Mouse (Mus musculus) cortical plate, adult 2 months (tissue): ENCODE measurements around the gene Emd. TPM values are rescaled to one million over a fixed set of nuclear protein-coding genes. Genes with fewer than 3 reads are reported as not detected.
A peak's percentile ranks its signal among the peaks of the same experiment; 100 is the strongest.

Experiments used
- H3K27ac ChIP-seq: fragments of 200-500 bp; 2 replicates; pipeline ENCODE4 v1.5.1; 2012; ENCODE audit warnings: low read length, control low read depth, inconsistent platforms; ENCODE audit not compliant: insufficient read depth
- H3K4me1 ChIP-seq: fragments of 200-500 bp; 2 replicates; pipeline ENCODE4 v1.6.1; 2011; ENCODE audit warnings: low read length; ENCODE audit not compliant: control insufficient read depth, insufficient read depth
- H3K4me3 ChIP-seq: fragments of 200-500 bp; 2 replicates; pipeline ENCODE4 v1.5.1; 2011; ENCODE audit warnings: mild to moderate bottlenecking, low read length, control low read depth; ENCODE audit not compliant: insufficient read depth
- CTCF ChIP-seq: fragments of 200-500 bp; IDR thresholded peaks from 2 replicates; pipeline ENCODE4 v1.5.1; 2011; ENCODE audit warnings: mild to moderate bottlenecking, control low read depth, low read length; ENCODE audit not compliant: insufficient read depth; ENCODE audit errors: extremely low read depth
- POLR2A ChIP-seq: fragments of 200-500 bp; IDR thresholded peaks from 2 replicates; pipeline ENCODE4 v1.6.1; 2011; ENCODE audit warnings: mild to moderate bottlenecking, low read length, control low read depth; ENCODE audit not compliant: insufficient read depth; ENCODE audit errors: extremely low read depth
- polyA plus RNA-seq: library from polyadenylated mRNA; depleted of rRNA; stranded (reverse); fragments of >200 nt; gene quantifications from 2 replicates; pipeline ENCODE4 v1.2.3, GENCODE M21; 2012

Gene Emd
- polyA plus RNA-seq, 1 experiment: 41.9 TPM

DNA sequence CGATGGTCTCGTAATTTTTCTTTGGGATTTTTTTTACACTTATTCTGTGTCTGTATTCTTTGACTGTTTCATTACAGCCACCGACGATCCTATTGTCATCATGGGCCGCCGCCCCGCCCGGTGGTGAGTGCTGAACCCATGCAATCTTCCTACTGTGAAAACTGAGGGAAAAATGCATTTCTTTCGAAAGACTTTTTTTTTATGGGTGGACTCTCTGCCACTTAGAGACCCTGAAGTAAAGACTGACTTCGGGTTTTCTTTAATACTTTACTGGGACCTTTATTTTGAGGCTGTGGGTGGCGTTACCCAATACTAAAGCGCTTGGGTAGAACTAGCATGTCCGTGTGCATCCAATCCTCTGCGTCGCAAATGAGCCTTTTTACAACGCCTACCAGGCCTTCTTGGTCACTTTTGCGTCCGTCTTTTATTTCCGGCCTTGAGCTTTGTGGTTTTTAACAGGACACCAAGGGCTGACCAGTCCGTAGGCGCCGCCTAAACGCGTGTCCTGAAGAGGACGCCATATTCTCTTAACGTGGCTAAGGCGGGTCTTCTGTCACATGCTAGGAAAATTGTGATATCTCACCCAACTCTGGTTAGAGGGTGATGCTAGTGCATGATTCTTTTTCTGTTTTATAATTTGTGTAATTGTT lies 16.5 kb downstream of the Emd start:
- TF ChIP-seq CTCF (no peak), POLR2A (no peak)

DNA sequence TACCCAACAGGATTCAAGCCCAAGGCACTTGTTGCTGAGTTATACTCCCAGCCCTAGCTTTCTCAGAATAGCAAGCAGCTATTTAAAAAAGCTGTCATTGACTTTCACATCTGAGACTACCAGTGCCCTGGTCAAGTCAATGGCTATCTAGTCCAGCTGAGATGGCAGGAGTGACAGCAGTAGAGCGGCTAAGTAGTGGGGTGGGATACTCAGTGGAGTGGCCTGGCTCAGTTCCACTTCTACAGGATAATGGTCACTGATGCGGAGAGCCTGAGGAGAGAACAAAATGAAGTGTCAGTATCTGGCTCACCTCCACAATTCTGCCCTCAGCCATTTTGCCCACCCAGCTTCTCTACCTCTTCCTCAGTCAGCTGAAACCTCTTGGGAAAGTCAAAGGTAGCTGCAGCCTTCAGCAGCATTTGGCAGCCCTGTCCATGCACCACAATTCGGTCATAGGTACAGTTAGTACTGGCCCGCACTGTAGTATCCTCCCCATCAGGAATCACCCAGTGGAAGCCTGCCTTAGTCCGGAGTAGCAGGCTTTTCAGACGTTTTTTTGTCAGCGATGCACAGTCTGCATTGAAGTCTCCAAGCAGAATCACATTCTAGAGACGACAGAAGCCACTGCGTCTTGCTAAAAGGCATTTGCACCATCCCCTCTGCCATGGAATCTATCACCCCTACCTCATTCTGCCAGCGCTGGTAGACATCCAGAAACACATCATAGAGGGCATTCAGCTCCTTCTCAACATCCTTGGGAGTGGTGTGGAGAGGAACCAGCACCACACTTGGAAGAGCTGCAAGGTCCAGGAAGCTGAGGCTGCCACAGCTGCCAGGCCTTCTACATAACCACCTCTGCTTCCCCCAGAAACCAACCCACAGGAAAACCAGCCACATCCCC lies 19.2 kb downstream of the Emd start:
- Histone ChIP-seq H3K4me1 (0 out of 2 replicates have a peak, but pooled peaks cover 2% of the 10 kb centered on the region), H3K4me3 (no peak overlapping the region), H3K27ac (no peak overlapping the region)
- TF ChIP-seq CTCF (no peak), POLR2A (no peak)

More for the DNA sequence above, 16.5 kb downstream of the Emd start:
- H3K27ac ChIP-seq: no peak overlapping the region
- peak overlapping the region; percentile 48 for H3K4me3 ChIP-seq
- H3K4me1 ChIP-seq: 0 out of 2 replicates have a peak, but pooled peaks cover 2% of the 10 kb centered on the region

DNA sequence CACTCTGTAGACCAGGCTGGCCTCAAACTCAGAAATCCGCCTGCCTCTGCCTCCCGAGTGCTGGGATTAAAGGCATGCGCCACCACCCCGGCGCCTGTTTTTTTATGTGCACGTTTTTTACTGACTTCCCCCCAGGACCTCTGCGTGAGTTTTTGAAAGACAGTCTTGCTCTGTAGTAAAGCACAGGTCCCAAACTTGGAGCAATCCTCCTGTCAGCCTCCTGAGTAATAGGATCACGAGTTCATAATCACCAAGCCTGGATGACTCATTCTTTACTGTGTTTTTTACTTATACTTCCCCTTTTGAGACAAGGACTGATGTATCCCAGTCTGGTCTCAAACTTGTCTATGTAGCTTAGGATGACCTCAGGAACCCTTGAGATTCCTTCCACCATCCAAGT lies 23.4 kb downstream of the Emd start:
- no peak overlapping the region for H3K4me3 ChIP-seq
- H3K4me1 ChIP-seq: no peaks in the 10 kb centered on the region
- no peak overlapping the region for H3K27ac ChIP-seq
- TF ChIP-seq CTCF (no peak), POLR2A (no peak)

DNA sequence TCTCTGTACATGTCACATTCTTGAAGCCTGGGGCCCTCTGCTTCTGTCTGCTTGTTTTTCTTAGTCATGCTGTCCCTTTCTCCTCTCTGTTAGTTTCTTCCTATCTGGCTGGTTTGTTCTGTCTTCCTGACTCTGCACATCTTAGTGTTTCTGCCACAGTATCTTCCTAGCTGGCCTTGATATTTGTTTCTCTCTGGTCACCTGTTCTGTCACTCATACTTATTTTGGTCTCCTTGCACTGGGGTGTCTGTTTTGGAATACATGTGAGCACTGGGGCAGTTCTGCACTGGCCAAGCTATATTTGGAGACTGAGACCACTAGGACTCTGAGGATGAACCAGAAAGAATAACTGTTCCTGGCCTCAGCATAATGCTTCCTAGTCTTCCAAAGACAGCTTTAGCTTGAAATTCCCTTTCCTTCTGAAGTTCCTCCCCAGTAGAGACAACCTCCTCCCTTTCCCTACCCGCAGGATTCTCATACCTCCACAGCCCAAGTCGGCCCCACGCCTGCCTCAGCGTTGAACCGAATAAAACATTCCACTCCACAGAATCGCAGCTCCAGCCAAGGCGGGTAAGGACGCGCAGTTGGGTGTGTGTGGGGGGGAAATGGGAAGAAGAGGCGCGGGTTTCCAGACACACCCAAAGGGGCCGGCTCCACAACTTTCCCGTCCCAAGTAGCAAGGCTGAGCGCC lies 26.7 kb downstream of the Emd start:
- Histone ChIP-seq H3K27ac (no peak overlapping the region), H3K4me1 (no peaks in the 10 kb centered on the region), H3K4me3 (peak overlapping the region; percentile 95)
- TF ChIP-seq POLR2A (no peak), CTCF (no peak)

DNA sequence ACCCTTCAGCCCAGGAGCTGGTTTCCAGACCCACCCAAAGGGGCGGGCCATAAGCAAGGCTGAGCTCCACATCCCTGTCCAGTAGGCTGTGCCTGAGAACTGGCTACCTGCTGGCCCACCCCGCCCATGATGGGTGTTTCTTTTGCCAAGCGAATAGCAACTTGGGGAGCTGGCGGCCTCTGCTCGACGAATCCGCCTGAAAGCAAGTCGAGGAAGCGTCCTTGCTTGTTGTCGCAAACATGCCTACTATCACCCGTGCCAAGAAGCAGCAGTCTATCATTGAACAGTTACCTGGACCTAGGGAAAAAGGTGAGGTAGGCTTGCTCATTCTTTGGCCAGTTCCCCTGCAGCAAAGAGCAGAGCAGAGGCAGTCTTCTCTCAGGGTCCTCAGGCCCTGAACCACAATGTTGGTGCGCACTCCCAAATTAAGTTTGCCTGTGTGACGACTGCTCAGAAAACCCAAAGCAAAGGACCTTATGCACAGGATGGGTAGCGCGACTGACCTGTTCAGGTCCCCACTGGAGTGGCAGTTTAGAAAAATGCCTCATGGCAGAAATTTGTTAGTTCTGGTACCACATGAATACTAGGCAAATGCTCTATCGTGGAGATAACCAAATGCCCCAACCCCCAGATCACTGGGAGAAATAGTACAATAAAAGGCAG lies 27.4 kb downstream of the Emd start, which contains the start of the genes Taz and Dnase1l1:
Gene Taz (plus strand): TSS at position 181 of the 663 bp plus-strand sequence.
Gene Dnase1l1 (minus strand): TSS at position 606 of the 663 bp plus-strand sequence.
- Histone ChIP-seq H3K4me1 (no peaks in the 10 kb centered on the region), H3K4me3 (peak within 1 kb of the TSS; percentile 95), H3K27ac (peak within 1 kb of the TSS; percentile 38; the same call in 1 of the 2 replicates)
- TF ChIP-seq CTCF (no peak), POLR2A (no peak)

DNA sequence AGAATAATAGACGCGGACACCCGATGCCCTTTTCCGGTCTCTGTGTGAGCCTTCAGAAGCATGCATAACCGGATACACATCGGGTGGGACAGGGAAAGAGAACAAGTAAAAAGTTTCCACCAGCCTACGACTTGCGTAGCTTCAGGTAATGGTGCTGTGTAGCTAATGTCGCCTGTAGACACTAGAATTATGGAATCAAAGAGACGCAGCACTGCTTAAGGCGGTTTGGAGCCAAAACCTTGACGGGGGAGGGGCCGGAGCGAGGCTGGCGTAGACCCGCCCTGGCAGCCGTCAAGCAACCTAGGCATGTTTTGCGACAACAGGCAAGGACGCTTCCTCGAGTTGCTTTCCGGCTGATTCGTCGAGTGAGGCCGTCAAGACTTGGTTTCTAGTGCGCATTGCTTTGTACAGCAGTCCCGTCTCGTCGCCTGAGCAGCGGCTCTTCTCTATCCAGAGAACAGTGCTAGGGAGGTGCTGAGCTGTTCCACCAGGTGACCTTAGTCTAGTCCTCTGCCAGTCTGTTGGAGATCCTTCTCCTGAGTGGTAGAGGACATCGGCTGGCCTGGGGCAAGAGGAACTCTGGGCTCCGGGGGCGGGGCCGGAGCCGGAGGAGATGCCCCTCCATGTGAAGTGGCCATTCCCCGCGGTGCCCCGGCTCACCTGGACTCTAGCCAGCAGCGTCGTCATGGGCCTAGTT lies 28.1 kb downstream of the Emd start:
- Histone ChIP-seq H3K27ac (peak overlapping the region; percentile 38; the same call in 1 of the 2 replicates), H3K4me1 (no peaks in the 10 kb centered on the region), H3K4me3 (peak overlapping the region; percentile 95)
- TF ChIP-seq POLR2A (peak; percentile 90), CTCF (no peak)

DNA sequence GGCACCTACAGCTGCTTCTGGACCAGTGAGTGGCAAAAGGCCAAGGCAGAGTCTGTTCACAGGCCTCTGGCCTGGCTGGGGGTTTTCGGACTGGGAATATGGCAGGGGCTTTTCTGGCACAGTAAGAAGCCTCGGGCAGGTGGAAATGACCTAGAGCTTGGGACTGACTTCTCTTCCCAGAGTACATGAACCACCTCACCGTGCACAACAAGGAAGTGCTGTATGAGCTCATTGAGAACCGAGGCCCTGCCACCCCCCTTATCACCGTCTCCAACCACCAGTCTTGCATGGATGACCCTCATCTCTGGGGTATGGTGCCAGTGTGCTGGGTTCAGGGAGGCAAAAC lies 28.6 kb downstream of the Emd start:
- Histone ChIP-seq H3K4me1 (no peaks in the 10 kb centered on the region), H3K4me3 (peak overlapping the region; percentile 95), H3K27ac (peak overlapping the region; percentile 27; the same call in 1 of the 2 replicates)
- TF ChIP-seq POLR2A: no peak
- no peak for TF ChIP-seq CTCF

DNA sequence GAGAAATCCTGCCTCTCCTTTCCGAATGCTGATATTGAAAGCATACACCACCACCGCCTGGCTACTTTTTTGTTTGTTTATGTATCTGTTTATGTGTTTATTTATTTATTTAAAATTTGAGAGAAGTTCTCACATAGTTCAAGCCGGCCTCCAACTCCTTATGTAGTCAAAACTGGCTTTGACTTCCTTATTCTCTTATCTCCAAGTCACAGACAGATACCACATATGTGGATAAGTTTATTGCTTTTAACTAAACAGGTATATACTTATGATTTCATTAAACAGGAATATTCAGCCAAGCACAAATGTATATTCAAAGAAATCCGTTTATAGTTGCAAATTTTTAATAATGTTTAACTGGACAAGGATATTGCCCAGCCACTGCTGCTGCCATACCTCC lies 38.9 kb downstream of the Emd start:
- TF ChIP-seq POLR2A: no peak
- no peak overlapping the region for H3K4me3 ChIP-seq
- no peaks in the 10 kb centered on the region for H3K4me1 ChIP-seq
- H3K27ac ChIP-seq: no peak overlapping the region
